Mouse (Mus musculus): ENCODE results near the gene Gm9747. TPM values are rescaled to one million over a fixed set of nuclear protein-coding genes. Genes with fewer than 3 reads are reported as not detected.

Gene Gm9747
- polyA plus RNA-seq, 2 experiments: 0.15 to 44.9 TPM

GRCm38 (mm10) chr1:82281823-82282222, 48.9 kb downstream of the Gm9747 start:
- no peak overlapping the region for H3K4me2 ChIP-seq (replicated peaks; ENCODE audit: low read depth, low read length, severe bottlenecking)
- DNase-seq (ENCODE audit: low spot score) (no peak), ATAC-seq (ENCODE audit: low FRiP score, low read depth) (no peak)
- H3K9me3 ChIP-seq (ENCODE audit: control insufficient read depth, low read length): no peaks in the 10 kb centered on the region
- TF ChIP-seq POLR2A (IDR thresholded peaks at IDR 0.05; ENCODE audit: borderline replicate concordance, extremely low read depth, insufficient read depth, insufficient read length): no peak
- H3K27ac ChIP-seq (replicated peaks; ENCODE audit: low read depth, low read length): no peak overlapping the region
- no peak overlapping the region for H3K4me3 ChIP-seq (replicated peaks; ENCODE audit: low read length)
- peaks cover 21% of the 10 kb centered on the region for H3K36me3 ChIP-seq (ENCODE audit: control insufficient read depth, insufficient read depth, low read length)
- H3K27me3 ChIP-seq (ENCODE audit: control insufficient read depth, insufficient read depth, low read length): no peaks in the 10 kb centered on the region
- no peak overlapping the region for H3K9ac ChIP-seq (ENCODE audit: low read depth, low read length, severe bottlenecking)
- peaks cover 18% of the 10 kb centered on the region for H3K4me1 ChIP-seq (ENCODE audit: control insufficient read depth, insufficient read depth, low read length)
- WGBS: 69% methylated on average over 6 of the region's 6 CpGs

DNA sequence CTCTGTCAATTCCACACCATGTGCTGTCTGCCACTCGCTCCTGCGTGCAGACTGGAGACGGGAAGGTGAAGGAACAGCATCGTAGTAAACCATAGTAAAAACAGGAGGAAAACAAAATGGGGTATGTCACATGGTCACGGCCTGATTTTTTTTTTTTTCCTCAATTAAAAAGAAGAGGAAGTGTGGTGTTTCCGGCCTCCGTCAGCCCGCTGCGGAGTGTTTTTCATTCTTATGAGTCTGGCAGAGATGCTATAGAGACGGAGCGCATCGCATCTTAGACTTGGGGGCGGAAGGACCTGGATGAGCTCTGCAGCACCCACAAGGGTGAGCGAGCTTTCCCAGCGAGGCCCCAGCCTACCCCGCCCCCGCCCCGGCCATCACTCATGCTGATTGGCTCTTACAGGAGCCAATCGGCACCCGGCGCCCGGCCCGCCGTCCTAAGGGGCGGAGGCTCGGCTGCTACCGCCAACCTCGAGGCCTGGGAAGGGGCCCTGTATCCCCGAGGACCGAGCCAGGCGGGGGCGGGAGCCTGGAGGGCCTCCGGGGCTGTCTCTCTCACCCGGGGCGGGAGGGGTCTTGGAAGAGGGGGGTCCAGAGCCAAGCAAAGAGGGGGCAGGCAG, 50.2 kb downstream of the Gm9747 start:
- Histone ChIP-seq H3K4me1 (ENCODE audit: control insufficient read depth, insufficient read depth, low read length) (peaks cover 30% of the 10 kb centered on the region), H3K27me3 (ENCODE audit: control insufficient read depth, insufficient read depth, low read length) (no peaks in the 10 kb centered on the region), H3K9ac (ENCODE audit: low read depth, low read length, severe bottlenecking) (peak overlapping the region; percentile 72), H3K4me2 (replicated peaks; ENCODE audit: low read depth, low read length, severe bottlenecking) (peak overlapping the region; percentile 88), H3K36me3 (ENCODE audit: control insufficient read depth, insufficient read depth, low read length) (peaks cover 20% of the 10 kb centered on the region), H3K9me3 (ENCODE audit: control insufficient read depth, low read length) (no peaks in the 10 kb centered on the region), H3K4me3 (replicated peaks; ENCODE audit: low read length) (peak overlapping the region; percentile 56), H3K27ac (replicated peaks; ENCODE audit: low read depth, low read length) (peak overlapping the region; percentile 86)
- TF ChIP-seq POLR2A (IDR thresholded peaks at IDR 0.05; ENCODE audit: borderline replicate concordance, extremely low read depth, insufficient read depth, insufficient read length): peak; percentile 62; the same call in 1 of the 2 replicates
- ATAC-seq (ENCODE audit: low FRiP score, low read depth): peak; percentile 94
- peak; percentile 94 for DNase-seq (ENCODE audit: low spot score)
- under 1% methylated on average over 31 of the region's 35 CpGs for WGBS

- Histone ChIP-seq H3K36me3 (ENCODE audit: control insufficient read depth, insufficient read depth, low read length) (peaks cover 28% of the 10 kb centered on the region), H3K27ac (replicated peaks; ENCODE audit: low read depth, low read length) (peak overlapping the region; percentile 86), H3K4me1 (ENCODE audit: control insufficient read depth, insufficient read depth, low read length) (peaks cover 38% of the 10 kb centered on the region), H3K27me3 (ENCODE audit: control insufficient read depth, insufficient read depth, low read length) (no peaks in the 10 kb centered on the region), H3K4me3 (replicated peaks; ENCODE audit: low read length) (peak overlapping the region; percentile 56), H3K9me3 (ENCODE audit: control insufficient read depth, low read length) (no peaks in the 10 kb centered on the region), H3K4me2 (replicated peaks; ENCODE audit: low read depth, low read length, severe bottlenecking) (peak overlapping the region; percentile 88), H3K9ac (ENCODE audit: low read depth, low read length, severe bottlenecking) (peak overlapping the region; percentile 72)
- ATAC-seq (ENCODE audit: low FRiP score, low read depth): no peak
- 5% methylated on average over 1 of the region's 1 CpGs for WGBS
- DNase-seq (ENCODE audit: low spot score): peak; percentile 33
- TF ChIP-seq POLR2A (IDR thresholded peaks at IDR 0.05; ENCODE audit: borderline replicate concordance, extremely low read depth, insufficient read depth, insufficient read length): no peak
These were observed 51.0 kb downstream of the Gm9747 start for GRCm38 (mm10) chr1:82283901-82284301.

GRCm38 (mm10) chr1:82284403-82284802, 51.5 kb downstream of the Gm9747 start:
- Histone ChIP-seq H3K4me1 (ENCODE audit: control insufficient read depth, insufficient read depth, low read length) (peaks cover 43% of the 10 kb centered on the region), H3K4me3 (replicated peaks; ENCODE audit: low read length) (peak overlapping the region; percentile 56), H3K9me3 (ENCODE audit: control insufficient read depth, low read length) (no peaks in the 10 kb centered on the region), H3K36me3 (ENCODE audit: control insufficient read depth, insufficient read depth, low read length) (peaks cover 28% of the 10 kb centered on the region), H3K9ac (ENCODE audit: low read depth, low read length, severe bottlenecking) (peak overlapping the region; percentile 72; the same call in 1 of the 2 replicates), H3K4me2 (replicated peaks; ENCODE audit: low read depth, low read length, severe bottlenecking) (peak overlapping the region; percentile 88), H3K27me3 (ENCODE audit: control insufficient read depth, insufficient read depth, low read length) (no peaks in the 10 kb centered on the region), H3K27ac (replicated peaks; ENCODE audit: low read depth, low read length) (peak overlapping the region; percentile 86)
- TF ChIP-seq POLR2A (IDR thresholded peaks at IDR 0.05; ENCODE audit: borderline replicate concordance, extremely low read depth, insufficient read depth, insufficient read length): no peak
- no peak for ATAC-seq (ENCODE audit: low FRiP score, low read depth)
- DNase-seq (ENCODE audit: low spot score): no peak
- 20% methylated on average over 4 of the region's 4 CpGs for WGBS

Other genes starting within 250 kb of the Gm9747 start
- gene Irs1, start 58.3 kb downstream of the Gm9747 start, polyA plus RNA-seq (2012; rRNA removed): 19.7 and 26.1 TPM in 2 replicates
- gene Irs1, start 58.3 kb downstream of the Gm9747 start, polyA plus RNA-seq (2014; fragmentation: Nextera tagmentation; extraction: Ambion mirVana): 11.8 and 13.8 TPM in 2 replicates
- gene Rhbdd1, start 83.3 kb downstream of the Gm9747 start, polyA plus RNA-seq (2012; rRNA removed): 7.2 and 8.7 TPM in 2 replicates
- 6.1 and 7.0 TPM in 2 replicates for gene Rhbdd1, start 83.3 kb downstream of the Gm9747 start, polyA plus RNA-seq (2014; fragmentation: Nextera tagmentation; extraction: Ambion mirVana)